Mouse (Mus musculus) liver, adult 2 months (tissue): ENCODE results near the gene Pik3ap1.

Experiments
- CTCF ChIP-seq: fragments of 200-500 bp; IDR thresholded peaks from 2 replicates; pipeline ENCODE4 v1.5.1; 2011; ENCODE audit warnings: low read depth, low read length, control low read depth
- POLR2A ChIP-seq: fragments of 200-500 bp; IDR thresholded peaks from 2 replicates; pipeline ENCODE4 v1.6.1; 2011; ENCODE audit warnings: low read length, control low read depth; ENCODE audit not compliant: insufficient read depth; ENCODE audit errors: extremely low read depth

- TF ChIP-seq CTCF: no peak
- no peak for TF ChIP-seq POLR2A
These were observed 13.5 kb downstream of the Pik3ap1 start for GRCm38 (mm10) chr19:41371373-41371772.
